11 mouse cellular contexts compared by ENCODE assay signal in genomic region chr15:83209092-83209695, GRCm38 (mm10). TPM values are rescaled to one million over a fixed set of nuclear protein-coding genes. Genes with fewer than 3 reads are reported as not detected.
DNase-seq lines count a peak whose midpoint lies in the region; ATAC-seq and TF ChIP-seq lines count a peak whose summit lies in the region.
"Had no signal": no experiment of that assay in that cellular context is flagged by ENCODE, and none has a peak within 500 bp of the region (broad histone marks: within the 10 kb centered on the region; RNA-seq: fewer than 3 reads in every experiment).

No protein-coding gene starts in this region.

- ATAC-seq in liver, embryonic 11.5 days (replicated peaks; ENCODE audit: low FRiP score): no peak
- no peak for ATAC-seq in embryonic facial prominence, embryonic 14.5 days (ENCODE audit: low read depth)
- 0 out of 2 replicates have a peak, but pooled peaks have one; percentile 22 for ATAC-seq in hindbrain, postnatal 0 days
- ATAC-seq in neural tube, embryonic 12.5 days (ENCODE audit: low FRiP score, low read depth): no peak

- DNase-seq in liver, embryonic 11.5 days (ENCODE audit: low spot score): no peak
- no peak for DNase-seq in liver
- no peak for DNase-seq in embryonic facial prominence, embryonic 14.5 days (ENCODE audit: low spot score)
- peak; percentile 23 for DNase-seq in hindbrain, postnatal 0 days (ENCODE audit: low spot score)
- DNase-seq in left cerebral cortex, postnatal 10 days (ENCODE audit: extremely low spot score in 1 of 2, low spot score in 2 of 2): no peak
- no peak for DNase-seq in adrenal gland, adult 18-20 months (ENCODE audit: low spot score in 2 of 2)
- DNase-seq in c-Kit-positive CD71-positive TER-119-positive erythroid progenitor cells, embryonic 14.5 days (ENCODE audit: low spot score): no peak
- DNase-seq: cerebellum, postnatal 36 days; kidney, adult 8-10 months; thymus, adult 2 months had no signal

- WGBS in liver, embryonic 11.5 days: 34% methylated on average over 4 of the region's 4 CpGs
- WGBS in embryonic facial prominence, embryonic 14.5 days: 41% methylated on average over 4 of the region's 4 CpGs
- 45% methylated on average over 4 of the region's 4 CpGs for WGBS in hindbrain, postnatal 0 days
- WGBS in neural tube, embryonic 12.5 days: 50% methylated on average over 4 of the region's 4 CpGs

- H3K4me3 ChIP-seq in liver, embryonic 11.5 days (ENCODE audit: low read depth, low read length): no peak overlapping the region
- H3K4me3 ChIP-seq in embryonic facial prominence, embryonic 14.5 days (ENCODE audit: low read depth, low read length): peak overlapping the region; percentile 31
- H3K4me3 ChIP-seq in hindbrain, postnatal 0 days (ENCODE audit: low read length): peak overlapping the region; percentile 28
- no peak overlapping the region for H3K4me3 ChIP-seq in neural tube, embryonic 12.5 days

- peaks cover 2% of the 10 kb centered on the region; the same call in 1 of the 2 replicates for H3K27me3 ChIP-seq in liver, embryonic 11.5 days (replicated peaks; ENCODE audit: control insufficient read depth, insufficient read depth, low read length)
- no peaks in the 10 kb centered on the region for H3K27me3 ChIP-seq in embryonic facial prominence, embryonic 14.5 days (replicated peaks; ENCODE audit: control insufficient read depth, insufficient read depth, low read length)
- no peaks in the 10 kb centered on the region for H3K27me3 ChIP-seq in hindbrain, postnatal 0 days (ENCODE audit: insufficient read depth, low read length)
- H3K27me3 ChIP-seq in neural tube, embryonic 12.5 days (replicated peaks): 0 out of 2 replicates have a peak, but pooled peaks cover 3% of the 10 kb centered on the region

- no peaks in the 10 kb centered on the region for H3K9me3 ChIP-seq in liver, embryonic 11.5 days (ENCODE audit: control insufficient read depth, low read length)
- no peaks in the 10 kb centered on the region for H3K9me3 ChIP-seq in embryonic facial prominence, embryonic 14.5 days (ENCODE audit: control insufficient read depth, low read length)
- H3K9me3 ChIP-seq in hindbrain, postnatal 0 days (ENCODE audit: low read length): no peaks in the 10 kb centered on the region
- H3K9me3 ChIP-seq in neural tube, embryonic 12.5 days: no peaks in the 10 kb centered on the region

- H3K9ac ChIP-seq in liver, embryonic 11.5 days (ENCODE audit: low read depth, low read length): no peak overlapping the region
- H3K9ac ChIP-seq in embryonic facial prominence, embryonic 14.5 days (ENCODE audit: low read depth, low read length): peak overlapping the region; percentile 39
- peak overlapping the region; percentile 35; the same call in 1 of the 2 replicates for H3K9ac ChIP-seq in hindbrain, postnatal 0 days (replicated peaks; ENCODE audit: low read length)
- no peak overlapping the region for H3K9ac ChIP-seq in neural tube, embryonic 12.5 days

- H3K4me2 ChIP-seq in liver, embryonic 11.5 days: peak overlapping the region; percentile 48
- H3K4me2 ChIP-seq in embryonic facial prominence, embryonic 14.5 days (ENCODE audit: low read depth, low read length): peak overlapping the region; percentile 56
- peak overlapping the region; percentile 55 for H3K4me2 ChIP-seq in hindbrain, postnatal 0 days (ENCODE audit: low read depth, low read length)
- H3K4me2 ChIP-seq in neural tube, embryonic 12.5 days (replicated peaks): peak overlapping the region; percentile 49

- no peak overlapping the region for H3K27ac ChIP-seq in liver, embryonic 11.5 days (ENCODE audit: low read depth, low read length)
- no peak overlapping the region for H3K27ac ChIP-seq in embryonic facial prominence, embryonic 14.5 days (replicated peaks; ENCODE audit: low read depth, low read length)
- H3K27ac ChIP-seq in hindbrain, postnatal 0 days: peak overlapping the region; percentile 63; the same call in 1 of the 2 replicates
- no peak overlapping the region for H3K27ac ChIP-seq in neural tube, embryonic 12.5 days

- peak; percentile 27; the same call in 1 of the 2 replicates for TF ChIP-seq CTCF in hindbrain, postnatal 0 days (IDR thresholded peaks at IDR 0.05; ENCODE audit: low read depth)

- no peaks in the 10 kb centered on the region for H3K36me3 ChIP-seq in liver, embryonic 11.5 days (ENCODE audit: control insufficient read depth, insufficient read depth, low read length)
- no peaks in the 10 kb centered on the region for H3K36me3 ChIP-seq in embryonic facial prominence, embryonic 14.5 days (ENCODE audit: control insufficient read depth, insufficient read depth, low read length)
- H3K36me3 ChIP-seq in hindbrain, postnatal 0 days (ENCODE audit: insufficient read depth, low read length): no peaks in the 10 kb centered on the region
- no peaks in the 10 kb centered on the region for H3K36me3 ChIP-seq in neural tube, embryonic 12.5 days

- intact Hi-C loops in left cerebral cortex, postnatal 10 days (cut with DNase I): loop anchor here (5.0 kb wide), 1 partner anchor 37 kb away; the partner anchor contains the start of gene Cyb5r3

- H3K4me1 ChIP-seq in liver, embryonic 11.5 days (replicated peaks; ENCODE audit: control insufficient read depth, insufficient read depth, low read length): peaks cover 3% of the 10 kb centered on the region; the same call in 1 of the 2 replicates
- H3K4me1 ChIP-seq in embryonic facial prominence, embryonic 14.5 days (ENCODE audit: control insufficient read depth, insufficient read depth, low read length): peaks cover 9% of the 10 kb centered on the region
- H3K4me1 ChIP-seq in hindbrain, postnatal 0 days (ENCODE audit: insufficient read depth, low read length): no peaks in the 10 kb centered on the region; the same call in 1 of the 2 replicates
- H3K4me1 ChIP-seq in neural tube, embryonic 12.5 days: peaks cover 8% of the 10 kb centered on the region

RNA-seq across cellular contexts. Expression of gene Cyb5r3, which starts 36.8 kb away (rescaled TPM):
- polyA plus RNA-seq in liver, embryonic 11.5 days (2014; fragmentation: Nextera tagmentation; extraction: Ambion mirVana): 210 and 219 TPM in 2 replicates
- polyA plus RNA-seq in embryonic facial prominence, embryonic 14.5 days (2014; fragmentation: Nextera tagmentation; extraction: Ambion mirVana): 125 and 126 TPM in 2 replicates
- total RNA-seq in hindbrain, postnatal 0 days (2014; rRNA removed): 93.8 and 99.2 TPM in 2 replicates
- 117 and 136 TPM in 2 replicates for polyA plus RNA-seq in hindbrain, postnatal 0 days (2015; fragmentation: Nextera tagmentation; extraction: Ambion mirVana)
- polyA plus RNA-seq in neural tube, embryonic 12.5 days (2016; fragmentation: Nextera tagmentation; extraction: Ambion mirVana): 143 and 157 TPM in 2 replicates
- total RNA-seq in left cerebral cortex, postnatal 10 days (2021): 10 to 100 TPM; 91.1 to 94.6 TPM
- 100 to 1,000 TPM; 248 to 351 TPM for total RNA-seq in adrenal gland, adult 18-20 months (2021)

RNA-seq across cellular contexts. Expression of gene A4galt, which starts 42.4 kb away (rescaled TPM):
- 0.12 TPM in 1 of 2 replicates, not detected in the other for polyA plus RNA-seq in liver, embryonic 11.5 days (2014; fragmentation: Nextera tagmentation; extraction: Ambion mirVana)
- polyA plus RNA-seq in embryonic facial prominence, embryonic 14.5 days (2014; fragmentation: Nextera tagmentation; extraction: Ambion mirVana): 2.3 and 2.4 TPM in 2 replicates
- 7.1 and 14.8 TPM in 2 replicates for total RNA-seq in hindbrain, postnatal 0 days (2014; rRNA removed)
- 6.7 and 7.1 TPM in 2 replicates for polyA plus RNA-seq in hindbrain, postnatal 0 days (2015; fragmentation: Nextera tagmentation; extraction: Ambion mirVana)
- polyA plus RNA-seq in neural tube, embryonic 12.5 days (2016; fragmentation: Nextera tagmentation; extraction: Ambion mirVana): 1.5 and 1.8 TPM in 2 replicates
- total RNA-seq in left cerebral cortex, postnatal 10 days (2021): 1 to 10 TPM; 3.0 TPM
- 1 to 10 TPM; 5.5 to 8.6 TPM for total RNA-seq in adrenal gland, adult 18-20 months (2021)

Comparison
In these comparisons a context has a peak if more than half of its experiments do, and no peak if none do; other contexts are left out.
1. H3K4me3 ChIP-seq: peak in embryonic facial prominence, embryonic 14.5 days (single experiment) and hindbrain, postnatal 0 days (single experiment); none in liver, embryonic 11.5 days (single experiment) and neural tube, embryonic 12.5 days (single experiment).
2. H3K9ac ChIP-seq: peak in embryonic facial prominence, embryonic 14.5 days (single experiment) and hindbrain, postnatal 0 days (single experiment); none in liver, embryonic 11.5 days (single experiment) and neural tube, embryonic 12.5 days (single experiment).
3. Peak in every context shown above with its lines, with median percentiles within 50 percentile points of each other: H3K4me2 ChIP-seq.